Mouse (Mus musculus) liver, postnatal 0 days (tissue): Measurements from ENCODE around the gene Pknox1. TPM values are rescaled to one million over a fixed set of nuclear protein-coding genes. Genes with fewer than 3 reads are reported as not detected.

ENCODE experiments used
- ATAC-seq: fragments of 200-750 bp; cut with Nextera tagmentation; 2 replicates; pipeline ENCODE4 v1.8.0; 2017; ENCODE audit warnings: mild to moderate bottlenecking, moderate library complexity
- DNase-seq: peaks from one replicate; pipeline ENCODE4 v3.0.0-alpha.2; 2016
- H3K27ac ChIP-seq: fragments of 300-500 bp; sonication (generic); 2 replicates; pipeline ENCODE4 v1.5.1; 2014; ENCODE audit warnings: antibody characterized with exemption, moderate library complexity, mild to moderate bottlenecking, low read depth
- H3K27me3 ChIP-seq: fragments of 300-500 bp; sonication (generic); 2 replicates; pipeline ENCODE4 v1.6.1; 2014; ENCODE audit warnings: low read length, control low read depth, mixed read lengths; ENCODE audit not compliant: insufficient read depth
- H3K36me3 ChIP-seq: fragments of 300-500 bp; sonication (generic); replicated peaks from 2 replicates; pipeline ENCODE4 v1.6.1; 2014; ENCODE audit warnings: mild to moderate bottlenecking, control low read depth, low read length, moderate library complexity, mixed read lengths; ENCODE audit not compliant: insufficient read depth
- H3K4me1 ChIP-seq: fragments of 300-500 bp; sonication (generic); 2 replicates; pipeline ENCODE4 v1.6.1; 2014; ENCODE audit warnings: antibody characterized with exemption, mild to moderate bottlenecking, control low read depth; ENCODE audit not compliant: insufficient read depth
- H3K4me2 ChIP-seq: fragments of 300-500 bp; sonication (generic); 2 replicates; pipeline ENCODE4 v1.6.1; 2014; ENCODE audit warnings: low read depth, mild to moderate bottlenecking, low read length, moderate library complexity, mixed read lengths
- H3K4me3 ChIP-seq: fragments of 300-500 bp; sonication (generic); 2 replicates; pipeline ENCODE4 v1.5.1; 2014; ENCODE audit warnings: low read depth, low read length
- H3K9ac ChIP-seq: fragments of 300-500 bp; sonication (generic); replicated peaks from 2 replicates; pipeline ENCODE4 v1.6.1; 2014; ENCODE audit warnings: mild to moderate bottlenecking, moderate library complexity
- H3K9me3 ChIP-seq: fragments of 300-500 bp; sonication (generic); 2 replicates; pipeline ENCODE4 v1.6.1; 2016; ENCODE audit warnings: mild to moderate bottlenecking, control low read depth, low read length, mixed read lengths
- CTCF ChIP-seq: sonication (generic); IDR thresholded peaks from 2 replicates; pipeline ENCODE4 v1.5.1; 2016; ENCODE audit warnings: antibody characterized with exemption, low read depth
- EP300 ChIP-seq: IDR thresholded peaks from 2 replicates; pipeline ENCODE4 v1.6.1; 2016; ENCODE audit warnings: antibody characterized with exemption, low read depth, mild to moderate bottlenecking
- WGBS: fragments of 180-500 bp; shearing (Covaris S2); extraction: QIAGEN DNeasy Blood & Tissue Kit; methylation state at CpG from one replicate; pipeline ENCODE4 v1.1.7; 2014; ENCODE audit not compliant: insufficient replicate concordance; 5-methylcytosine and 5-hydroxymethylcytosine counted together
- polyA plus RNA-seq: library from polyadenylated mRNA; unstranded; fragments of >200 nt; fragmentation: Nextera tagmentation; extraction: Ambion mirVana; gene quantifications from 2 replicates; pipeline ENCODE4 v1.2.1, GENCODE M21; 2015

Pknox1 gene
- polyA plus RNA-seq, 1 experiment from 2014 or later: 6.1 TPM

DNA sequence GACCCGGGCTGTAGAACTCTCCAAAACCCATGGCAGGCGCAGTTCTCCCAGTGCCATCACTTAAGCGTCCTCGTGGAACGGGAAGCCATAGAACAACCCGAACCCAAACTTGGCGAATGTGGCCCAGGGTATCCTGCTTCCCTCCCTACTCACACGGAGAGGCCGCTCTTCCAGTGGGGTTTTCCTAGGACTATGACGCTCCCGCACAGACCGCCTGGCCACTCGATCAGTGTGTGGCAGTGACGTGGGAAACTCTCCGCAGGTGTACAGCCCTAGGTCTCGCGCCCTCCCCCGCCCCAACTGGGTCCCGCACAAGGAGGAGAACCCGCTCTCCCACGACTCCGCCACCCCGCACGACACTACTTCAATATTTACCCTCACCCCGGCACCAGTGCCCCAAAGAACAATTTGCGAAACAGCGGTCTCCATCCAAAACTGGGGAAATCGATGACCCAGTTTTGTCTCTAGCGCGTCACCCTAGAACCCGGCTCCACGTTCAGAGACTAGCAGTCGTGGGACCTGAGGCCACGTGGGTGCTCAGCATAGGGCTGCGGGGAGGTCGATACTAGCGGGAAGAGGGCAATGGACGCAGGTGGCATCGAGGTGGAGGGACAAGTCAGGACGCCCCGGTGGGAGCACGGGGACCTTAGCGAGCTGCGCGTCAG, 71.9 kb downstream of the Pknox1 start:
- Histone ChIP-seq H3K4me2 (peak overlapping the region; percentile 76), H3K27ac (peak overlapping the region; percentile 97), H3K4me3 (peak overlapping the region; percentile 55), H3K27me3 (peaks cover 21% of the 10 kb centered on the region; the same call in 1 of the 2 replicates), H3K9ac (peak overlapping the region; percentile 69), H3K4me1 (peaks cover 19% of the 10 kb centered on the region), H3K36me3 (no peaks in the 10 kb centered on the region), H3K9me3 (no peaks in the 10 kb centered on the region)
- DNase-seq (peak; percentile 72), ATAC-seq (peak; percentile 82)
- TF ChIP-seq EP300 (peak; percentile 80), CTCF (no peak)
- 7% methylated on average over 45 of the region's 45 CpGs for WGBS

DNA sequence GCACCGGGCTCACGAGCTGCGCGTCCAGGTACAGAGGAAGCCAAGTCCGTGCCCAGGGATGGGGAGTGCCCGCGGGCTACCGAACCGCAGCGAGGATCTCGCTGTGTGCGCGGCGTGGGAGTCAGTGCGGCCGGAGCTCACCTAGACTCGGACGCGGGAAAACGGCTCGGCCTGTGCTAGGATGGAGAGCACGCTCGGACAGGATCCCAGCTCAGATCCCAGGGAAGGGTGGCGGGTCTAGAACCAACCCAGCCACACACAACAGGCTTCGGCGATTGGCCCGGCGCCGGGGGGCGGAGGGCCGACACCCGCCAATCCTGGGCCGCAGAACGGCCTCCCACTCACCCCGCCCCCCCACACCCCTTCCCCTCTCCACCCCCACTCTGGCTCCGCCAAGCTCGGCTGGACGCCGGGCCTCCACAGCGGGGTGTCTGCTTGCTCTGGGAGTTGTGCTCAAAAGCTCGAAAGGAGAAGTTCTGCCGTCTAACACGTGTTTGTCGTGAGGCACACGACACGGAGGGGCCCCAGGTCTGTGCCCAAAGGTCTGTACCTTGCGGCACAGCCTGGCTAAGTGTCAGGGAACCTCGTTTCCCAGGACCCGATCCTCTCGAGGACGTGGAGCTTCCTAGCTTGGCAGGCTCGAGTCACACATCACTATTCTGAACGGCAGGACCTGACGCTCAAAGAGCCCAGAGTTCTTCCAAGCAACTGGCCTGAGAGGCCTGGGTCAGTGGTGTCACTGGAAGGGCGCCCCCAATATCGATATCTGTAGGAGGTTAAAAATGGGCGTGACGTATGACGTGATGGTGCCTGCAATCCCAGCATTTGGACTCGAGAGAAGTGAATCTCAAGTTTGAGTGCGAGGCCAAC, 72.6 kb downstream of the Pknox1 start, which contains the start of gene Cbs:
Gene Cbs (minus strand): TSS at position 297 of the 870 bp plus-strand sequence.
- Histone ChIP-seq H3K4me1 (peaks cover 13% of the 10 kb centered on the region; the same call in 1 of the 2 replicates), H3K4me2 (peak within 1 kb of the TSS; percentile 76), H3K9ac (peak within 1 kb of the TSS; percentile 69), H3K4me3 (peak within 1 kb of the TSS; percentile 55), H3K9me3 (no peaks in the 10 kb centered on the region), H3K36me3 (no peaks in the 10 kb centered on the region), H3K27me3 (peaks cover 21% of the 10 kb centered on the region; the same call in 1 of the 2 replicates), H3K27ac (peak within 1 kb of the TSS; percentile 97)
- no peak for TF ChIP-seq CTCF
- peak; percentile 10; the same call in 1 of the 2 replicates for TF ChIP-seq EP300
- ATAC-seq (peak; percentile 85), DNase-seq (peak; percentile 85)
- 3% methylated on average over 55 of the region's 61 CpGs for WGBS

- ATAC-seq (no peak), DNase-seq (peak; percentile 58)
- TF ChIP-seq EP300 (no peak), CTCF (no peak)
- H3K9ac ChIP-seq: no peak overlapping the region
- H3K4me2 ChIP-seq: no peak overlapping the region
- no peak overlapping the region for H3K4me3 ChIP-seq
- H3K4me1 ChIP-seq: peaks cover 13% of the 10 kb centered on the region; the same call in 1 of the 2 replicates
- H3K27ac ChIP-seq: peak overlapping the region; percentile 97
- no peaks in the 10 kb centered on the region for H3K9me3 ChIP-seq
- 55% methylated on average over 9 of the region's 9 CpGs for WGBS
- no peaks in the 10 kb centered on the region for H3K36me3 ChIP-seq
- H3K27me3 ChIP-seq: peaks cover 21% of the 10 kb centered on the region; the same call in 1 of the 2 replicates
Observed at GRCm38 (mm10) chr17:31637866-31638570, 73.5 kb downstream of the Pknox1 start.

DNA sequence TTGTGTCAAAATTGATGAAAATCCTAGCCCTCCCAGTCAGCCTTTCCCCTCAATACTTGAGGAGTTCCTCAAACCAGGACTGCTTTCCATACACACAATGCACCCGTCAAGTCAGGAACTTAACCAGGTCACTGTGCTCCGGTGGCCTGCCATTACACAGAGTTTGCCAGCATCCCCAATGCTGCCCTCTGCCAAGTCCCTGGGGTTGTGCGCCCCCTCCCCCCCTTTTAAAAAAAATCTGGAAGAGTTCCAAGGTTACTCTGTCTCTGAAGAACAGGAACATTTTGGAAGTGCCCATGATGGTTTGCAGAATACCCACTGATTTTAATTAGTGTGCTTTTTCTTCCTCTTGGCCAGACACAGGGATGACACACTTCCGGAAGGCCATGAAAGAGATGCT, 75.1 kb downstream of the Pknox1 start:
- Histone ChIP-seq H3K9ac (no peak overlapping the region), H3K36me3 (no peaks in the 10 kb centered on the region), H3K27ac (0 out of 2 replicates have a peak overlapping the region, but pooled peaks have one; percentile 44), H3K4me2 (no peak overlapping the region), H3K4me3 (no peak overlapping the region), H3K9me3 (no peaks in the 10 kb centered on the region), H3K27me3 (peaks cover 21% of the 10 kb centered on the region; the same call in 1 of the 2 replicates), H3K4me1 (peaks cover 13% of the 10 kb centered on the region; the same call in 1 of the 2 replicates)
- no peak for TF ChIP-seq EP300
- no peak for TF ChIP-seq CTCF
- ATAC-seq (no peak), DNase-seq (peak; percentile 50)
- 63% methylated on average over 4 of the region's 4 CpGs for WGBS

- Histone ChIP-seq H3K4me1 (0 out of 2 replicates have a peak, but pooled peaks cover 7% of the 10 kb centered on the region), H3K4me3 (no peak overlapping the region), H3K9me3 (no peaks in the 10 kb centered on the region), H3K9ac (no peak overlapping the region), H3K36me3 (peaks cover 10% of the 10 kb centered on the region), H3K27ac (no peak overlapping the region), H3K4me2 (no peak overlapping the region), H3K27me3 (peaks cover 2% of the 10 kb centered on the region; the same call in 1 of the 2 replicates)
- DNase-seq: no peak
- WGBS: 54% methylated on average over 8 of the region's 8 CpGs
- no peak for ATAC-seq
- TF ChIP-seq EP300 (no peak), CTCF (no peak)
Observed at GRCm38 (mm10) chr17:31642331-31642730, 77.8 kb downstream of the Pknox1 start.
